Mouse (Mus musculus) thymus, postnatal 25 days (tissue): ENCODE results near the gene Tmem50a.
A peak's percentile ranks its signal among the peaks of the same experiment; 100 is the strongest.
"Not testable (repeated sequence)": the region's sequence is repeated elsewhere in the genome, so short reads cannot be mapped to it uniquely, and the experiment has no call there.

ENCODE experiments used
- DNase-seq: peaks from one replicate; pipeline ENCODE4 v3.0.0; 2022

Tmem50a gene

DNA sequence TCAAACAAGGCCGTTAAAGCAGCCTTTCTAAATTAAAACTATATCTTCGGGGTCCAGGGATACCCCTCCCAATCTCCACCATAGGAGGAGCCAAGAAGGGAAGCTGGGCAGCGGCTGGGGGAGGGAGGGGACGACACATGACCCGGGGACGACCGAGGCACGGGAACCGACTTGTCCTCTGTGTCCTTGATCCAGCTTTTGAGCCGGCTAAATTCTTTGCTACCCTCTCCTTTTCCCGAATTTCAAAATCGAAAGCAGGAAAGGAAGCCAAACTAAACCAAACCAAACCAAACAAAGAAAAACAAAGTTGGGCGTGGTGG is 8.1 kb upstream of the Tmem50a start:
- DNase-seq: peak; percentile 80

DNA sequence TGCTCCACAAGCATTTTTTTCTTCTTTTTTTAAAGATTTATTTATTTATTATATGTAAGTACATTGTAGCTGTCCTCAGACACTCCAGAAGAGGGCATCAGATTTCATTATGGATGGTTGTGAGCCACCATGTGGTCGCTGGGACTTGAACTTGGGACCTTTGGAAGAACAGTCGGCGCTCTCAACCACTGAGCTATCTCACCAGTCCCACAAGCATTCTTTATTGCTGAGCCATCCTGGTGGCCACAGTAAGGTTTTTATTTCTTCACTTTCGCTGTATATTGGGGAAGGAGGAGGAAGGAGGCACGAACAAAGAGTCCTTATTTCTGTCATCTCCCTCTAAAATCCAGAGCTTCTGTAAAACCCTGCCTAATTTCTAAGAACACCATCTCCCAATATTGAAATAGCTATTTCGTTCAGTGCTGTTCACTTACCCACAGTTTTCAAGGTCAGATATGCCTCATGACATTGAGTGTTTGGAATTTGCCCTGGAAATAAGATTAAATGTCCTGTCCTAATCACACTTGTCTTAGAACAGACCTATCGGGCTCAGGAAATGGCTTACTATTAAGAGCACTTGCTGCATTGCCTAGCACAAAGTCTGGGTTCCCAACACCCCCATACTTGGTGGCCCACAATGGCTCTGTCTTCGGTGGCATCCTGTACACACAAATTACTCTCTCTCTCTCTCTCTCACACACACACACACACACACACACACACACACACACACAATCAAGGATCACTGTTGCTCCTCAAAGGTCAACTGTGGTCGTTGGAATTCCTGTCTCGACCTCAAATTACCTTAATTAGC is 7.5 kb upstream of the Tmem50a start:
- DNase-seq: no peak

DNA sequence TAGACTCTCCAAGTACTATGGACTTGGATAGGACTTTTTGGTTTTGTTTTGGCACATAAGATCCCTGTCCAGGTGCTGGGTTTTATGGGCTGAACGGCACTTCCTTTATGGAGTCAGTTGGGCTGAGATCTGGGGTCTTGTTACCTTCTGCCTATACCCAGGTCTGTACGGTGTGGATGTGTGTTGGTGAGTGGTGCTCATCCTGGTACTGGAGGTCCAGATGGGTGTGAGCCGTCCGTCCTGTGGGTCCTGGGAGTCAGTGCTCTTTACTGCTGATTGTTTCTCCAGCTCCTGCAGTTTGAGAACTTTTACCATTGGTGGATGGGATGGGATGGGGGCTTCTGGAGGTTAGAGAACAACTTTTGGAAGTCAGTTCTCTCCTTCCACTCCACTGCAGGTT is 6.9 kb upstream of the Tmem50a start:
- DNase-seq: no peak

DNA sequence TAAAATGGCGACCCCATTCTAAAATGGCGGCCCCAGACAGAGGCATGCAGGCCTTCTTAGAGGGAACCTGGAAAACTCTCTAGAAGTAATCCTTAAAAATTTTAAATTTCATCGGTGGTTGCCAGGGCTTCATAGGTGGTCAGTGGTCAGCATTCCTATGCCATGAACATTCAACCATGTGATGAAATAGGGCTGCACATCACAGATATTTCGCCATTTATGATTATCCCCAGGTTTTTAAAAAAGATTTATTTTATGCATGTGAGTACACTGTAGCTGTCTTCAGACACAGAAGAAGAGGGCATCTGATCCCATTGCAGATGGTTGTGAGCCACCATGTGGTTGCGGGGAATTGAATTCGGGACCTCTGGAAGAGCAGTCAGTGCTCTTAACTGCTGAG is 5.8 kb upstream of the Tmem50a start:
- DNase-seq: no peak

DNA sequence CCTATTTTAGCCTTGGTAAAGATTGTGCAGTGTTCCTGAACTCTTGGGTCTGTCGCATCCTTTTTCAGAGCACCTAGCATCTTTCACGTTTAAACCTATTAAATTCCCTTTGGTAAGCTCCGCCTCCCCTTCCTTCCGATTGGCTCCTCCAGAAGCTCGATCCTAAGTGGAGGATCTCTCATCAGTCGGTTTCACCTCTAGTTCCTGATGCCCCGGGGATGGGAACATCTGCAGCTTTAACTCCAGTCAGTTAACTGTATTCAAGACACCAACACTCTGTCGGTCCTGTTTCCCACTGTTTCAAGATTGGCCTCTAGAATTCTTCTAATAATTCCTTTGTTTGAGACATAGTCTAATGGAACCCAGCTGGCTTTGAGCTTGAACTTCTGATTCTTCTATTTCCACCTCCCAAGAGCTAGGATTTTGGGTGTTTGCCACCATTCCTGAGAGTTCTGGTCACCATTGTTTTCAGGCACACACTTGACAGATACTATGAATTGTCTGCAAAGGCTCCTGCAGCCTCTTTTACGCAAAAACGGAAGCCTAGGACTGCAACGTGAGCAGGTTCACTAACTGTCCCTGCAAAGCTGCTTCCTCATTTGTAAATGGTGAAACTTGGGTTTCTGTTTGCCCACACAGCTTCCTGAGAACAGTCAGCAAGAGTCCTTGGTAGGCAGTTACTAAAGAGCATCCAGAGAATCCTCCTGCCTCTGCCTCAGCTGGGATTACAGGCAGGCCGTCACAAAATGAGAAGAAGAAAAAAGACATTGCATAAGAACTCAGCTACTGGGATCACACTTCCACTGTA is 5.1 kb upstream of the Tmem50a start:
- DNase-seq: peak; percentile 48

DNA sequence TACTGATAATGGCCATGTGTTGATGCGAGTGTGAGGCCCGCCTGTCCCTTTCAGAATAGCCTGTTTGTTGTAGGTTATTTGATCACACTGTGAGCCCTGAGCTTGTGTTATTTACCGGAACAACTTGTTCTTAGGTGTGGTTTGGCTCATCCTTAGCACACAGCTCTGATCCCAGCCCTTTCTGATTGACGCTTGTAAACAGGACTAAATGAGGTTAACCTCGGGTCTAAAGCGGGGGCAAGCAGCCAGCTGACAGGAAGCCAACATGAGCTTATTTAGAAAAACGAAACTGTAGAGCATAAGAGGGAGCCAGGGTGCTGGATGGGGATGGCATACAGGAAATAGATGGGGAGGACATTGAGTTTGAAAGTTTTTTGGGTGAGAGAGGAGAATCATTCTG is 3.6 kb upstream of the Tmem50a start:
- DNase-seq: peak; percentile 76

DNA sequence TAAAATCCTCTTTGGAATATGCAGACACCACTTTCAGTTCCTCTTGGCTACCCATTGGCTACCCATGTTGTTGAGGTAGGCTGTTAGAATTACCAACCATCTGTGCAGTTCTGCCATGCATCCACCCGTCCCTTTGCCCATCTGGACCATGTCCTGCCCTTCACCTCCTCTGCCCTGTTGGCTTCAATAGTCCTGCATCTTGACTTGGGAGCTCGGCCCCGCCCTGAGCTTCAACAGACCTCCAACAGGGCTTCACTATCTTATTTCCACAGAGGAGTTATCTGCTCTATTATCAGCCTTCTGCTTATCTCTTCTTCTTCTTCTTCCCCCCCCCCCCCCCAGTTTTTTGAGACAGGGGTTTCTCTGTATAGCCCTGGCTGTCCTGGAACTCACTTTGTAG is 2.4 kb upstream of the Tmem50a start:
- DNase-seq: no peak

DNA sequence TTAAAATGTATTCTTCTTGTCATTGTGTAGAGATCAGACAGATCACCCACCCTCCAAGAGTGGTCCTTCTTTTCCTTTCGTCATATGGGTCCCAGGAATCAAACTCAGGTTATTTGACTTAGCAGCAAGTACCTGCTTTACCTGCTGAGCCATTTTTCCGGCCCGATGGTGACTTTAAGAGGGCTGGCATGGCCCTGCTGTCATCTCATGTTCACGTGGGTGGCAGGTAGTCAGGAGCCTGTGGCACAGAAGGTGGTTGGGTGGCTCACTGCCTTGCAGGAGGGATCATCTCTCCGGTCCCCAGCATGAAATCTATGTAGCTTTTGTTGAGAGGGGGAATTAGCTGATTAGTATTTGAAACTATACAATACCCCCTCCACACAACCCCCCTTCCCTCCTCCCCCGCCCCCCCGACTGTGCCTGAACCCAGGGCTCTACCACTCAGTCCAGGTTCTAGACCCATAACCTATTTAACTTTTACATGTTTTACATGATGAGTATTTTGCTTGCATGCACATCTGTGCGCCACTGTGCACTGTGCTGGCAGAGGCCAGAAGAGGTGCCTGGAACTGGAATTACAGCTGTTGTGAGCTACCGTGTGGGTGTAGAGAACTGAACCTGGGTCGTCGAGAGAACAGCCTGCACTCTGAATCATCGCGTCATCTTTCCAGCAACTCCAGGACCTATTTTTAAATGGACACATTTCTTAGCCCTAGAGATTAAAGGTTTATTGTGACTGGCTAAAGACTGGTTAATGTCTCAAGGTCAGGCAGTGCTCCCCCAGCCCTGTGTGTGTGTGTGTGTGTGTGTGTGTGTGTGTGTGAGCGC is 613 bp upstream of the Tmem50a start:
- no peak for DNase-seq

DNA sequence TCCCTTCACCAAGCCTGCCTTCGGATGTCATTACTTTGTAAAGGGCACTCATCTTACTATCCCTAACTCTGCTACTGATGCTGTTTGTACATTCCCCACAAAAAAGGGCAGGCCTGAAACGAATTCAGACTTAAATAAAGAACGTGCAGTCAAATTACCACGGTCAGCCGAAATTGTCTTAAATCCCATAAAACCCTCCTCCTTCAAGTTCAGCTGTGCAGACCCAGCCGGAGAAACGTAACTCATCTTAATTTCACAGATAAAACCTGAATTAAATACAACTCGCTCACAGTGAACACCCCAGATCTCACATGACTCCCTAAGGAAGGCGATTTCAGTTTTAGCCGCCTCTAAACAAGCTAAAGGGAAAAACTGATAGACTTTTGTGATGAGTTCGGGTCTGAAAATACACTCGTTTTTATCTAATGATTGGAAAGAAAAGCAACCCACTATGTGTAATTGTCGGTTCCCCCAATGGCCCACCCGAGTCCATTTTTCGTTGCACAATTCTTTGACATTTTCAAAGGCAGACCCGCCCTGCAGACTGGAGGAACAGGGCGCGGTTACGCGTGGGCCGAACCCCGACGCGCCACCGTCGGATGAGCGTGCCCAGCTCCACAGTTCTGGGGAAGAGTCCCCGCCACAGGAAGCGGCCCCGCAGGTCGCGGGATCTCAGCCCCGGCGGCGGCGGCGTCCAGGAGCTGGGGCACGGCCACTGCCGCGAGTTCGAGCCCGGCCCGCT is 531 bp downstream of the Tmem50a start:
- no peak for DNase-seq

DNA sequence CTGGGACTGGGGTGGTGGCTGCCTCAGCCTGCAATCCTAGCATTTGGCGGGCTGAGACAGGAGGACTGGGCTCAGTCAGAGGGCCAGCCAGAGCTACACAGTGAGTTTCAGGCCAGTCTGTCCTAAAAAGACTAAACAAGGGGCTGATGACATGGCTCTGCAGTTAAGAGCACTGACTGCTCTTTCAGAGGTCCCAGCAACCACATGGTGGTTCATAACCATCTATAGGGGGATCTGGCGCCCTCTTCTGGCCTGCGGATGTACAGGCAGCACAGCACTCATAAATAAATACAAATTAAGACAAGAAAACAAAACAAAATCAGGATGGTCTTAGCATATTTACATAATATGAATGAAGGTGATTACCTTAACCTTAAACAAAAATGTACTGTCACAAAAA is 1.4 kb downstream of the Tmem50a start:
- peak; percentile 84 for DNase-seq

DNA sequence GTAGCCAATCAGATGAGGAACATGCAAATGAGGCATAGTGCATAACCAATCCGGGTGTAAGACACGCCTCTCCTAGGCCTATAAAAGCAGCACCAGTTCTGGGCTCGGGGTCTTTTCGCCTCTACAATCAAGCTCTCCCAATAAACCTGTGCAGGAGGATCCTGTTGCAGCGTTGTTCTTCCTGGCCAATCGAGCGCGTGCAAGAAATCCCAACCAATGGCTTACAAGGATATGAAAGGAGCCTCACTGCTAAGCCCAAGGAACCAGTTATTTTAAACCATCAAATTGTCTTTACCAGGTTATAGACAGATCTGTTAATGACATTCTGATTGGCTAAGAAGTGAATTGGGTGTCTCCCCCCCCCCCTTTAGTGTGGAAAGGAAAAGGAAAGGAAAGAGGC is 3.4 kb downstream of the Tmem50a start:
- DNase-seq: not testable (repeated sequence)

DNA sequence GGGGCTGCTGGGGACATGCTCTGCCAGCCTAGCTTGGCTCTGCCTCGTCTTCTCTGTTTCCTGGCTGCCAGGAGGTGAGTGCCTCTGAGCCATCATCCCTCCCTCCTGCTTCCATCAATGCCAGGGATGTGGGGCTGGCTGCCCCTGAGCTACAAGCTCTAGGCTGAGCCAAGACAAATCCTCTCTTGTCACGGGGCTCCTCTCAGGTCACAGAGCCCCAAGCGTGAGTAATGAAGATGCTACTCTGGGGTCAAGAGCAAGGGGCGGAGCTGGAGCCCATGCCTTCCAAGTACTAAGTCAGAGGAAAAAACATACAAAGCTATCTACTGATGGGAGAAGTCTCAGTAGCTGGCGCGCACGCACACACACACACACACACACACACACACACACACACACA is 11.8 kb downstream of the Tmem50a start:
- DNase-seq: no peak

DNA sequence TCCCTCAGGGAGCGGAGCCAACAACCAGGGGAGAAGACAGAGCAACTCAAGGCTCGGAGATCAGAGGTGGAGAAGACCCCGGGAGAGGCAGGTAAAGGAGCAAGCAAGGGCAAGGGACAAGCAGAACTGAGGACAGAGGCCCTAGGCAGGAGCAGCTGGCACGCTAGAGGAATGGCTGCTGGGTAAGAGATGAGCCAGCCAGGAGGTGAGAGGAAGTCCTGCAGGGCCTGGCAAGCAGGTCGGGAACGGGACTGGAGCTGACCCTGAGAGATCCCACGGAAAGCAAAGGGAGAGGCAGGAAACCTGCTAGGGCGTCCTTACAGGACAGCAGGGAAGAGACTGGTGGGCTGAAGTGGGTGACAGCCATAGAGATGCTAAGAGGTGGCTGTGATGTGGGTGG is 13.7 kb downstream of the Tmem50a start:
- DNase-seq: no peak

DNA sequence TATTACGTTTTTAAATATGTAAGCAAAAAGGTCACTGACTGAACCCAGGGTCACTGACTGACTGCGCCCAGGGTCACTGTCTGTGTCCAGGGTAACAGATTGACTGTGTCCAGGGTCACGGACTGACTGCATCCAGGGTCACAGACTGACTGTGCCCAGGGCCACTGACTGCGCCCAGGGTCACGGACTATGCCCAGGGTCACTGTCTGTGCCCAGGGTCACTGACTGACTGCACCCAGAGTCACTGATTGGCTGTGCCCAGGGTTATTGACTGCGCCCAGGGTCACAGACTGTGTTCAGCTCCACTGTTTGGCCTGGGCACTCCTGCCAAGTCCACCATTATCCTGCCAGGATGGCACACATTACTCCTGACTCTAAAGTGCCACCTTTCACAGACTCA is 17.6 kb downstream of the Tmem50a start:
- DNase-seq: no peak

DNA sequence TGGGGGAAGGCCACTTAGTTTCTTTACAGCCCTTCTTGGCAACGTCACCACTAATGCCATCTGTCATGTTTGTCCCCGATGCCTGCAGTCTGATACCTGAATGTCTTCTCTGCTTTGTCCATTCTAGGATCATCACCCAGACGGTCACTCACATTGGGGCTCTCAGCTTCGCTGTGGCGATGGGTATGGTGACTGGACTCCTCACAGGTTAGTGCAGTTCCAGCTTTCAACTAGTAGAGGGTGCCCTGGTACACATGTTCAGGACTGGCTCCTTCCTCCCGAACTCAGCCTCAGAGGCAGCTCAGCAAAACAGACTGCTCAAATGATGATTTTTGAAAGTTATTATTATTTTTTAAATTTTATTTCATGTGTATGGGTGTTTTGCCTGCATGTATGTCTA is 22.7 kb downstream of the Tmem50a start:
- peak; percentile 59 for DNase-seq

DNA sequence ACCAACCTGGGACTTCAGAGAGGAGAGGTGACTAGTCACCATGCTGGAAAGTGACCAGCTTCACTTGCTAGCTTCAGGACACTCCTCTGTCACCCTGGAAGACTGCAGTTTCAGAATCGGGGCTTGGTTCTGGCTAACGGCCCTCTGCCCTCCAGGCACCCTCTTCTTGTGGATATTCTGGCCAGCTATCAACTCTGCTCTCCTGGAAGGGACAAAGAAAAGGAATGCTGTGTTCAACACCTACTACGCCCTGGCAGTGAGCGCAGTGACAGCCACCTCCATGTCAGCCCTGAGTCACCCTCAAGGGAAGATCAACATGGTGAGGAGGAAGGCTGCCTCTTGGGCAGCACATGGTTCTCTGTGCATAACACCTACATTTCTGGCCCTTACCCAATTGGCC is 30.5 kb downstream of the Tmem50a start:
- no peak for DNase-seq

DNA sequence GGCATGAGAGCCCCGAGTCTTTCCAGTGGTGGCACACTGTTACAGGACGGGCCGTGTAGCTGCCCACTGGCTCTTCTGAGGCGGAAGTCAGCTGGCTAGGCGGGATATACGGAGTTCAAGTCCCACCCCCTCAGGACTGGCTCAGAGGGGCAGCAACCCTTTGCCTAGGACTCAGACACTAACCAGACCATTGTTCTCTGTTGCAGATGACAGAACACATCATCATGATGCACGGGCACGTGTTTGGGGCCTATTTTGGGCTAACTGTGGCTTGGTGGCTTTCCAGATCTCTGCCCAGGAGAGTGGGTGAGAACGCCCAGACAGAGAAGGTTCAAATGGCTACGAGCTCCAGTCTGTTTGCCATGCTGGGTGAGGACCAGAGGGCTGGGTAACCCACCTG is 31.0 kb downstream of the Tmem50a start:
- no peak for DNase-seq

DNA sequence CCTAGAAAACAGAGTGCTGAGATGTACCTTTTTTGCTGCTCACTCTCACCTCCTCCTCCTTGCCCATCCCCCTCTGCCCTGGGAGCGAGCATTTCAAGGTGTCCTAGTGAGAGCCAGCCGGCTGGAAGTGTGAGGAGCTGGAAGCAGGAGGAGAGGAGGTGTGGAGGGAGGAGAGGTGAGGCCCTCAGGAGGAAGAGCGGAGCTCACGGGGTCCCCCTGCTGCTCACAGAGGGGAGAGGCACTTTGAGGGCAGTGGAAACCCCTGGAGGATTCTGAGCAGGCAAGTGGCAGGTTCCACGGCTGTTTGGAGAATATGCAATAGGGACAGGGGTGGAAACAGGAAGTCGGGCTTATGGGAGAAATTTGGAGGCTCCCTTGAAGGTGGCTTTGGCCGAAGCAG is 31.6 kb downstream of the Tmem50a start:
- DNase-seq: peak; percentile 53

DNA sequence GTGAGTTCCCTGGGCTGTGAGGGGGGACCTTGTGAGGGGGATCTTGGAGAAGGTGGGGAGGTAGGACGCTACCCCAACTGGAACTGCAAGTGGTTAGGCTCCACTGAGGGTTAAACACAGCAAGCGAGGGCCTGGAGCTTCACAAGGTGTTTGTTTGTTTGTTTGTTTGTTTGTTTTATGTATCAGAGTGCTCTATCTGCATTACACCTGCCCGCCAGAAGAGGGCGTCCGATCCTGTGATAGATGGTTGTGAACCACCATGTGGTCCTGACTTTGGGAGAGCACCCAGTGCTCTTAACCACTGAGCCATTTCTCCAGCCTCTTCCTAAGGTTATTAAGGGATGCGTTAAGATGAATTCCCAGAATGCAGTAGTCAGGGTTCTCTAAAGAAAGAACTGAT is 34.8 kb downstream of the Tmem50a start:
- peak; percentile 23 for DNase-seq

DNA sequence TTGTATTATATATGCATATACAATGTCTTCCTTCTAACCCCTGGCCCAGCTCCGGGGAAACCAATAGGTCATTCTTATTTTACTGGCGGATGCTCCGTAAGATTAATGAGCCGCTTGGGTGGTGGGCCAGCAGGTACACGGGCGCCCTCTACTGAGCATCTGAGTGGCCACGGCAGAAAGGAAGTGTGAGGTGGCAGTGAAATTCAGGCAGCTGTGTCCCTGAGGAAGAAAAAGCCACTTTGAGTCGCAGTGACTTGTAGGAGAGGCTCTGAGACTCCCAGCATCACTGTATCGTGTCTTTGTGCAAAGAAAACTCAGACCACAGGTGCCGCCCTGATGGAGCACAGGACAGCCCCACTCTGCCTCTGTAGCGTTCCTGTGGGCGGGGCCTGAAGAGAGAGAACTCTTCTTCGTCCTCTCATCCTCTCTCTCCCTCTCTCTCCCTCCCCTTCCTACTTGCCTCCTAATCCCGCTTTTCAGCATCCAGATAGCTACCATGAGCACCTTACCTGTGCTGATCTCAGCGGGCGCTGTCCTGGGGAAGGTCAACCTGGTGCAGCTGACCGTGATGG is 35.3 kb downstream of the Tmem50a start:
- DNase-seq: peak; percentile 75

DNA sequence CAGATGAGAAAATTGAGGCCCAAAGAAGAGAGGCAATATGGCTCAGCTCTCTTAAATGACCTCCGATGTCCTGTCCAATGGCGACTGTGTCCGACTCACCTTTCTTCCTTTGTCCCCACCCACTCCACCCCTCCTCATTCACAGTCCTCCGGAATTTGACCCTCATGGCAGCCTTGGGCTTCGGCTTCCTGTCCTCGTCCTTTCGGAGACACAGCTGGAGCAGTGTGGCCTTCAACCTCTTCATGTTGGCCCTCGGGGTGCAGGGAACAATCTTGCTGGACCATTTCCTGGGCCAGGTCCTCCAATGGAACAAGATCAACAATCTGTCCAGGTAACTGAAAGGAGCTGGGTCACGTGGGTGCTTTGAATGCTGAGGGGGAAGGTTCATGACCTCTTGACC is 38.7 kb downstream of the Tmem50a start:
- no peak for DNase-seq

DNA sequence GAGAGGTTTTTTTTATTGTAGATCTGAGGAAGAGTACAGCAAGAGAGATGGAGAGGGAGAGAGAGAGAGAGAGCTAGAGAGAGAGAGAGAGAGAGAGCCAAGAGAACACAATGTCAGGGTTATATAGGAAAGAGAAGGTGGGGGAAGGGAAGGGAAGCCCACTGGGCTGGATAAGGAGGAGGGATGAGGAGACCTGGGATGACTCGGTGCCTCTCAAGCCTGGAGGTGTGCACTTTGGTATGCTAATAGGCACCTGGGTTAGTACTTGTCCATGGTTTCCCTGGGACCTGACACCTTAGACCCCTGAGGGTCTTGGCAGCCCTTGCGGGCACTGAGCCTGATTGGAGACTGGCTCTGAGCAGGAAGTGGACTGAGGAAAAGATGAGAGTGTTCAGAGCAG is 42.9 kb downstream of the Tmem50a start:
- no peak for DNase-seq

DNA sequence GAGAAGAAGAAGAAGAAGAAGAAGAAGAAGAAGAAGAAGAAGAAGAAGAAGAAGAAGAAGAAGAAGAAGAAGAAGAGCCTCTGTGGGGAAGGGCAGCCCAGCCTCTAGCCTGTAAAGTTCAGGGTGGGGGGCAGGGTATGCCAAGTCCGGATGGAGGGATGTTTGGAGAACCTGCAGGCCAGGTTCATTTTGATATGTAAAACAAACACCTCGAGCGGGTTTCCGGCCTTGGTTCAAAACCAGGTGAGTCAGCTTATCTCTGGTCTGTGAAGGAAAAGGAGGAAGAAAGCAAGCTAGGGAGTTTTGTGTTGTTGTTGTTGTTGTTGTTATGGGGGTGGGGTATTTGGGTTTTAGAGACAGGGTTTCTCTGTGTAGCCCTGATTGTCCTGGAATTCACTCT is 43.3 kb downstream of the Tmem50a start:
- no peak for DNase-seq
